Mouse (Mus musculus) embryonic facial prominence, embryonic 13.5 days (tissue): Measurements from ENCODE around the gene Pdzrn3. TPM values are rescaled to one million over a fixed set of nuclear protein-coding genes. Genes with fewer than 3 reads are reported as not detected.

Experiments used
- ATAC-seq: fragments of 200-750 bp; cut with Nextera tagmentation; 2 replicates; pipeline ENCODE4 v1.8.0; 2017; ENCODE audit warnings: low read depth; ENCODE audit not compliant: insufficient number of reproducible peaks, insufficient read depth, low FRiP score, low TSS enrichment
- H3K27ac ChIP-seq: fragments of 300-500 bp; sonication (generic); 2 replicates; pipeline ENCODE4 v1.5.1; 2015; ENCODE audit warnings: moderate library complexity, mild to moderate bottlenecking, inconsistent platforms
- H3K27me3 ChIP-seq: fragments of 300-500 bp; sonication (generic); 2 replicates; pipeline ENCODE4 v1.6.1; 2015; ENCODE audit warnings: mild to moderate bottlenecking, inconsistent platforms
- H3K36me3 ChIP-seq: fragments of 300-500 bp; sonication (generic); 2 replicates; pipeline ENCODE4 v1.6.1; 2015; ENCODE audit warnings: mild to moderate bottlenecking, inconsistent platforms
- H3K4me1 ChIP-seq: fragments of 300-500 bp; sonication (generic); 2 replicates; pipeline ENCODE4 v1.6.1; 2015; ENCODE audit warnings: inconsistent platforms
- H3K4me2 ChIP-seq: fragments of 300-500 bp; sonication (generic); 2 replicates; pipeline ENCODE4 v1.6.1; 2015; ENCODE audit warnings: moderate library complexity, mild to moderate bottlenecking, inconsistent platforms
- H3K4me3 ChIP-seq: fragments of 300-500 bp; sonication (generic); 2 replicates; pipeline ENCODE4 v1.5.1; 2015; ENCODE audit warnings: mild to moderate bottlenecking, inconsistent platforms
- H3K9ac ChIP-seq: fragments of 300-500 bp; sonication (generic); 2 replicates; pipeline ENCODE4 v1.6.1; 2015; ENCODE audit warnings: mild to moderate bottlenecking, inconsistent platforms
- H3K9me3 ChIP-seq: fragments of 300-500 bp; sonication (generic); 2 replicates; pipeline ENCODE4 v1.6.1; 2016; ENCODE audit warnings: inconsistent platforms
- WGBS: fragments of 180-500 bp; shearing (Covaris S2); methylation state at CpG from one replicate; pipeline ENCODE4 v1.1.7; 2015; ENCODE audit warnings: mixed read lengths; 5-methylcytosine and 5-hydroxymethylcytosine counted together
- polyA plus RNA-seq: library from polyadenylated mRNA; unstranded; fragments of >200 nt; fragmentation: Nextera tagmentation; extraction: Ambion mirVana; gene quantifications from 2 replicates; pipeline ENCODE4 v1.2.1, GENCODE M21; 2015

Gene Pdzrn3
- polyA plus RNA-seq, 1 experiment from 2014 or later: 15.0 TPM

GRCm38 (mm10) chr6:101251160-101251559 lies 126.5 kb downstream of the Pdzrn3 start:
- no peaks in the 10 kb centered on the region for H3K27me3 ChIP-seq
- H3K4me1 ChIP-seq: peaks cover 76% of the 10 kb centered on the region
- no peak overlapping the region for H3K4me2 ChIP-seq
- H3K27ac ChIP-seq: peak overlapping the region; percentile 61; the same call in 1 of the 2 replicates
- no peak overlapping the region for H3K9ac ChIP-seq
- no peak overlapping the region for H3K4me3 ChIP-seq
- peak; percentile 64 for ATAC-seq
- WGBS: 38% methylated on average over 5 of the region's 5 CpGs
- H3K9me3 ChIP-seq: no peaks in the 10 kb centered on the region
- no peaks in the 10 kb centered on the region for H3K36me3 ChIP-seq

- no peaks in the 10 kb centered on the region for H3K27me3 ChIP-seq
- H3K27ac ChIP-seq: no peak overlapping the region
- H3K4me3 ChIP-seq: no peak overlapping the region
- H3K9ac ChIP-seq: no peak overlapping the region
- no peaks in the 10 kb centered on the region for H3K36me3 ChIP-seq
- no peak overlapping the region for H3K4me2 ChIP-seq
- ATAC-seq: no peak
- peaks cover 35% of the 10 kb centered on the region for H3K4me1 ChIP-seq
- H3K9me3 ChIP-seq: no peaks in the 10 kb centered on the region
- WGBS: 71% methylated on average over 4 of the region's 4 CpGs
Observed at GRCm38 (mm10) chr6:101246137-101246536, 131.6 kb downstream of the Pdzrn3 start.

DNA sequence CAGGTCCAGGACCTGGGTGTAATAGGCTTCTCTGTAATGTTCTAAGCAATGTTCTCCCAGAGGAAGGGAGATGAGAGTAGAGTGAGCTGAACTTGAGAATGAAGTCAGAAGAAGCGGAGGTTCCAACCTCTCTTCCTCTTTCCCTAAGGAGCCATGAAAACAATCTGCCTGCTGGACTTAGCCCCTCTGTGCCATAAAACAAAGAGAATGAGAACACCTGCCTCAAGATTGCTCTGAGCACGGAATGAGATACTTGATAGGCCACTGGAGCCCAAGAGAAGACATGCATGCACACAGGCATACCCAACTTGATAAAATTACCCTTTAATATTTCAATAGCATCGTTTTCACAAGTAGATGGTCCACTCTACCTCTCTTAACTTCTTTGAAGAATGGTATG lies 133.3 kb downstream of the Pdzrn3 start:
- Histone ChIP-seq H3K4me3 (no peak overlapping the region), H3K4me2 (no peak overlapping the region), H3K36me3 (no peaks in the 10 kb centered on the region), H3K9me3 (no peaks in the 10 kb centered on the region), H3K9ac (no peak overlapping the region), H3K4me1 (peaks cover 17% of the 10 kb centered on the region), H3K27me3 (no peaks in the 10 kb centered on the region), H3K27ac (no peak overlapping the region)
- WGBS: 87% methylated on average over 3 of the region's 3 CpGs
- ATAC-seq: no peak

DNA sequence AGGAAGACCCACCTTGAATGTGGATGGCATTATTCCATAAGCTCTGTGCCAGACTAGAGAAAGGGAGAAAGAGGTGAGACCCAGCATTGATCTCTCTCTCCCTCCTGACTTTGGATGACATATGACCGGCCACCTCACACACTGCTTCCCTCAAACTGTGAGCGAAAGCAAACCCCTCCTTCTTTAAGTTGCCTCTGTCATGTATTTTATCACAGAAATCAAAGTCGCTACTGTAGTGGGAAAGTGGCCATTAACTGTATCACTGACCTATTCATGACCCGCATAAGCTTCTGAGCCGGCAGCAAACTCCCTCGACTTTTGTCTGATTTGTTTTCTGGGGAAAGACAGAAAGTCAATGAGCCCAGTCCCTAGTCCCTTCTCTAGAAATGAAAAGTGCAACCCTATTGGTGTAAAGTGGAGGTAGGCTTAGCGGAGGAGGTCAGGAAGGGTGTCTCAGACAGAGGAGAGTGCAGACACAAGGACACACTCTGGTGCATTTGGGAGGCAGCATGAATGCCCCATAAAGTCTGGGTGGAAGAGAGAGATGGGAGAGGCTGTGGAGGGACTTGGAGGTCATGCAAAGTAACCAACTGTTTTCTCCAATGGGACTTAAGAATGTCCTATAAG lies 134.4 kb downstream of the Pdzrn3 start:
- H3K27ac ChIP-seq: no peak overlapping the region
- WGBS: 87% methylated on average over 7 of the region's 7 CpGs
- no peak for ATAC-seq
- peaks cover 12% of the 10 kb centered on the region for H3K4me1 ChIP-seq
- H3K4me2 ChIP-seq: no peak overlapping the region
- no peak overlapping the region for H3K4me3 ChIP-seq
- no peaks in the 10 kb centered on the region for H3K9me3 ChIP-seq
- no peaks in the 10 kb centered on the region for H3K27me3 ChIP-seq
- no peak overlapping the region for H3K9ac ChIP-seq
- H3K36me3 ChIP-seq: no peaks in the 10 kb centered on the region

- Histone ChIP-seq H3K9me3 (no peaks in the 10 kb centered on the region), H3K36me3 (no peaks in the 10 kb centered on the region), H3K4me1 (peaks cover 12% of the 10 kb centered on the region), H3K27ac (no peak overlapping the region), H3K9ac (no peak overlapping the region), H3K4me3 (no peak overlapping the region), H3K27me3 (no peaks in the 10 kb centered on the region), H3K4me2 (no peak overlapping the region)
- no peak for ATAC-seq
- 42% methylated on average over 5 of the region's 5 CpGs for WGBS
Observed at GRCm38 (mm10) chr6:101236641-101237246, 141.0 kb downstream of the Pdzrn3 start.

GRCm38 (mm10) chr6:101236230-101236629 lies 141.5 kb downstream of the Pdzrn3 start:
- no peak overlapping the region for H3K4me3 ChIP-seq
- no peak overlapping the region for H3K27ac ChIP-seq
- 79% methylated on average over 7 of the region's 7 CpGs for WGBS
- no peak overlapping the region for H3K4me2 ChIP-seq
- no peak for ATAC-seq
- peaks cover 12% of the 10 kb centered on the region for H3K4me1 ChIP-seq
- H3K9me3 ChIP-seq: no peaks in the 10 kb centered on the region
- H3K27me3 ChIP-seq: no peaks in the 10 kb centered on the region
- no peak overlapping the region for H3K9ac ChIP-seq
- no peaks in the 10 kb centered on the region for H3K36me3 ChIP-seq

GRCm38 (mm10) chr6:101234349-101234748 lies 143.3 kb downstream of the Pdzrn3 start:
- no peaks in the 10 kb centered on the region for H3K36me3 ChIP-seq
- no peak overlapping the region for H3K4me3 ChIP-seq
- no peak overlapping the region for H3K9ac ChIP-seq
- no peak overlapping the region for H3K27ac ChIP-seq
- H3K27me3 ChIP-seq: no peaks in the 10 kb centered on the region
- peaks cover 13% of the 10 kb centered on the region for H3K4me1 ChIP-seq
- no peaks in the 10 kb centered on the region for H3K9me3 ChIP-seq
- no peak for ATAC-seq
- WGBS: 31% methylated on average over 10 of the region's 10 CpGs
- no peak overlapping the region for H3K4me2 ChIP-seq

DNA sequence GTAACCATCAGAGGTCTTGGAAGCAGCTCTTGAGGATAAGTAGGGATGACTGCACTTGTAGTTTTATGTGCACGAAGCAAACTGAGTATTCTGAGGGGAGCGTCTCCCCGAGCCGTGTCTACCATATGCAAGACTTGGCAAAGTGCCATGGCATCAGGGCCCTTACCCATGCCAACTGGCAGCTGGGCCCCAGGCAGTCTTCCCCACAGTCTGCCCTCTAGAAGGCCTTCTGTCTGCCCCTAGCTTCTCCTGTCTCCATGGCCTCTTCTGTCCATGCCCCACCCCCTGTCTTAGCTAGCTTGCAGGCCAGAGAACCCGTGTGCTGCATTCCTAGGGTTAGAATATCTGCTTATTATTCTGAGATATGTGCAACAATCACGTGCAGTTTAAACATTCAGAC lies 144.0 kb downstream of the Pdzrn3 start:
- no peaks in the 10 kb centered on the region for H3K9me3 ChIP-seq
- H3K4me1 ChIP-seq: peaks cover 19% of the 10 kb centered on the region
- 38% methylated on average over 6 of the region's 6 CpGs for WGBS
- no peaks in the 10 kb centered on the region for H3K27me3 ChIP-seq
- no peak for ATAC-seq
- H3K27ac ChIP-seq: no peak overlapping the region
- H3K4me2 ChIP-seq: no peak overlapping the region
- no peak overlapping the region for H3K9ac ChIP-seq
- no peaks in the 10 kb centered on the region for H3K36me3 ChIP-seq
- no peak overlapping the region for H3K4me3 ChIP-seq

- H3K9ac ChIP-seq: no peak overlapping the region
- H3K27me3 ChIP-seq: no peaks in the 10 kb centered on the region
- WGBS: 43% methylated on average over 8 of the region's 8 CpGs
- H3K36me3 ChIP-seq: no peaks in the 10 kb centered on the region
- no peak overlapping the region for H3K4me2 ChIP-seq
- H3K27ac ChIP-seq: no peak overlapping the region
- no peak for ATAC-seq
- no peak overlapping the region for H3K4me3 ChIP-seq
- H3K4me1 ChIP-seq: 0 out of 2 replicates have a peak, but pooled peaks cover 7% of the 10 kb centered on the region
- H3K9me3 ChIP-seq: no peaks in the 10 kb centered on the region
Observed at GRCm38 (mm10) chr6:101227294-101227855, 150.3 kb downstream of the Pdzrn3 start.

- Histone ChIP-seq H3K36me3 (no peaks in the 10 kb centered on the region), H3K4me3 (no peak overlapping the region), H3K27me3 (no peaks in the 10 kb centered on the region), H3K27ac (no peak overlapping the region), H3K9ac (no peak overlapping the region), H3K4me2 (no peak overlapping the region), H3K9me3 (no peaks in the 10 kb centered on the region), H3K4me1 (peaks cover 7% of the 10 kb centered on the region; the same call in 1 of the 2 replicates)
- ATAC-seq: no peak
- WGBS: 80% methylated on average over 3 of the region's 3 CpGs
Observed at GRCm38 (mm10) chr6:101220307-101220706, 157.4 kb downstream of the Pdzrn3 start.

- no peak overlapping the region for H3K4me2 ChIP-seq
- H3K9ac ChIP-seq: no peak overlapping the region
- H3K4me3 ChIP-seq: no peak overlapping the region
- WGBS: 83% methylated on average over 3 of the region's 3 CpGs
- no peak for ATAC-seq
- H3K27ac ChIP-seq: no peak overlapping the region
- H3K9me3 ChIP-seq: no peaks in the 10 kb centered on the region
- H3K4me1 ChIP-seq: peaks cover 8% of the 10 kb centered on the region; the same call in 1 of the 2 replicates
- H3K27me3 ChIP-seq: no peaks in the 10 kb centered on the region
- H3K36me3 ChIP-seq: no peaks in the 10 kb centered on the region
Observed at GRCm38 (mm10) chr6:101219004-101219403, 158.7 kb downstream of the Pdzrn3 start.

DNA sequence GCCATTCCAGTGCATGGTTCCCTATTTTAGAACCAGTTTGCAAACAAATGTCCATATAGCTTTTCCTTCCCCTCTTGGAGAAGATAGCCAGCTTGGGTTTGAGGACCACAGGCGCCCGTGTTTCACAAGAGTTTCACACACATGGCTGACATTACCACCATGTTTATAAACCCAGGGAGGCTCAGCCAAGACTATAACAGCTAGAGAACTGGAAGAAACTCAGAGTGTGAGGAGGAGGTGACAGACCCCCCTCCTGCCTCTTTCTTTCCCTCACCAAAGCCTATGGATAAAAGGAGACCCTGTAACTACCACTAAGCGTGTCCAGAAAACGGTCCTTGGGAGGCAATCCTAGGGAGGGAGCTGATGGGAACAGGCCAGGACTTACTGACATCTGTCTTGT lies 159.5 kb downstream of the Pdzrn3 start:
- ATAC-seq: no peak

More for the DNA sequence above, 159.5 kb downstream of the Pdzrn3 start:
- Histone ChIP-seq H3K4me3 (no peak overlapping the region), H3K9me3 (no peaks in the 10 kb centered on the region), H3K4me2 (no peak overlapping the region), H3K27ac (no peak overlapping the region), H3K36me3 (no peaks in the 10 kb centered on the region), H3K4me1 (peaks cover 8% of the 10 kb centered on the region; the same call in 1 of the 2 replicates), H3K27me3 (no peaks in the 10 kb centered on the region), H3K9ac (no peak overlapping the region)
- WGBS: 66% methylated on average over 4 of the region's 4 CpGs
